ENCODE assay signal across 8 mouse cellular contexts in genomic region chr13:78210029-78210747, GRCm38 (mm10). TPM values are rescaled to one million over a fixed set of nuclear protein-coding genes. Genes with fewer than 3 reads are reported as not detected.
DNase-seq lines count a peak whose midpoint lies in the region; ATAC-seq lines count a peak whose summit lies in the region.

No protein-coding gene starts in this region.

- 1% methylated on average over 38 of the region's 38 CpGs for WGBS in forebrain, embryonic 15.5 days

- H3K36me3 ChIP-seq in forebrain, embryonic 15.5 days = no peaks in the 10 kb centered on the region

- peaks cover 51% of the 10 kb centered on the region for H3K4me1 ChIP-seq in forebrain, embryonic 15.5 days

- H3K4me2 ChIP-seq in forebrain, embryonic 15.5 days (replicated peaks) = peak overlapping the region; percentile 60

- peak; percentile 57 for ATAC-seq in forebrain, embryonic 15.5 days (replicated peaks)

- intact Hi-C loops in left cerebral cortex, postnatal 4 days (cut with DNase I) = loop anchor here (5.0 kb wide), 1 partner anchor 1077 kb away; no protein-coding TSS in a partner anchor

- H3K27me3 ChIP-seq in forebrain, embryonic 15.5 days = no peaks in the 10 kb centered on the region

- no peaks in the 10 kb centered on the region for H3K9me3 ChIP-seq in forebrain, embryonic 15.5 days

- peak overlapping the region; percentile 34 for H3K4me3 ChIP-seq in forebrain, embryonic 15.5 days

- peak; percentile 31 for DNase-seq in ovary, postnatal 36 days (ENCODE audit: low spot score)
- DNase-seq in ovary, postnatal 10 days (ENCODE audit: low spot score) = no peak
- peak; percentile 56 for DNase-seq in cerebellum, adult 8-10 months
- DNase-seq in left cerebral cortex, postnatal 4 days = peak; percentile 52
- peak; percentile 79 for DNase-seq in neural tube, embryonic 10.5 days (ENCODE audit: extremely low spot score, low spot score)
- DNase-seq in thymus, postnatal 14 days = no peak
- DNase-seq in thymus, adult 18-20 months = no peak

- H3K27ac ChIP-seq in forebrain, embryonic 15.5 days (replicated peaks) = peak overlapping the region; percentile 75

- peak overlapping the region; percentile 47 for H3K9ac ChIP-seq in forebrain, embryonic 15.5 days (replicated peaks)

RNA-seq across cellular contexts. Expression of gene Nr2f1, which starts 10.6 kb away (rescaled TPM):
- polyA plus RNA-seq in forebrain, embryonic 15.5 days (2015; fragmentation: Nextera tagmentation; extraction: Ambion mirVana) = 77.7 and 88.5 TPM in 2 replicates
- total RNA-seq in left cerebral cortex, postnatal 4 days (2021) = 100 to 1,000 TPM; 214 to 215 TPM

Comparison
In these comparisons a context has a peak if more than half of its experiments do, and no peak if none do; other contexts are left out.
1. DNase-seq: peak in ovary, postnatal 36 days (single experiment), cerebellum, adult 8-10 months (single experiment), left cerebral cortex, postnatal 4 days (single experiment) and neural tube, embryonic 10.5 days (single experiment); none in ovary, postnatal 10 days (single experiment), thymus, postnatal 14 days (single experiment) and thymus, adult 18-20 months (0 of 2).